Mouse (Mus musculus) kidney, adult 9 months (tissue): ENCODE measurements at regions not wholly inside any gene's neighbourhood (a gene's known extent, or its start where the extent isn't known, plus 50 kb on each side); places are given as distances from the start of the nearest gene placed in this dataset.

Source experiments
- DNase-seq: peaks from one replicate; pipeline ENCODE4 v3.0.0; 2022

GRCm38 (mm10) chr3:61849317-61849716 lies 483.6 kb upstream of the B430305J03Rik start:
- no peak for DNase-seq

DNA sequence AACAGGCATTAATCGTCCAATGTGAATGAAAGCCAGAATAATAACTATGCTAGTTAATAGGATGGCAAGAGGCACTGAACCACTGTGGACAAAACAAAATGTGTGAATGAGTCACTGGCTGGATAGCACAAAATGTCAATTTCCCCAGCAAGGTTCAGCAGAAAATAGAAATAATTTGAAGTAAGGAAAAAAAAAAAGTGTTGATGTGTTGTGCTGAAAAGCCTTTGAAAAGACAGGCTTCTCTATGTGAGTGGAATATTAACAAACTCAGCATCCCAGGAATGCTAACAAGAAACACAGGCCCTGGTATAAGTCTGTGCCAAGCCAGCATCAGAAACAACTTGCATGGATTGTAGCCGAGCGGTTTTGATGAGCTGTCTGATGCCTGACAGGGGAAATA lies 481.0 kb upstream of the B430305J03Rik start:
- no peak for DNase-seq

DNA sequence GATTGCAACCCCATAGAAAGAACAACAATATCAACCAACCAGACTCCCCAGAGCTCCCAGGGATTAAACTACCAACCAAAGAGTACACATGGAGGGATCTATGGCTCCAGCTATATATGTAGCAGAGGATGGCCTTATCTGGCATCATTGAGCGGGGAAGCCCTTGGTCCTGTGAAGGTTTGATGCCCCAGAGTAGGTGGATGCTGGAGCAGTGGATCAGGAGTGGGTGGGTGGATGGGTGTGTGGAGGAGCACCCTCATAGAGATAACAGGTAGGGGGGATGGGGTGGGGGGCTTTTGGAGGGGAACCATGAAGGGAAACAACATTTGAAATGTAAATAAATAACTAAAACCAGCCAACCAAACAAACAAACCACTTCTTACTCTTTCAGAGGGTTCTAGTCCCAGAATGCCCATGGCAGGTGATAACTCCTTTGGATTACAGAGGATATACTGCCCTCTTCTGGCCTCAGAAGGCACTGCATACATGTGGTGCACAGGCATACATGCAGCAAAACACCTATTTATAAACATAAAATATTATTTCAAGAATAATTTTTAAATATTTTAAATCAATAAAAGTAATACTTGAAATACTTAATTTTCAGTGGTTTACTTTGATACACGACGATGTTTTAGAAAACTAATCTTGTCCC lies 473.7 kb upstream of the B430305J03Rik start:
- DNase-seq = peak; percentile 34

DNA sequence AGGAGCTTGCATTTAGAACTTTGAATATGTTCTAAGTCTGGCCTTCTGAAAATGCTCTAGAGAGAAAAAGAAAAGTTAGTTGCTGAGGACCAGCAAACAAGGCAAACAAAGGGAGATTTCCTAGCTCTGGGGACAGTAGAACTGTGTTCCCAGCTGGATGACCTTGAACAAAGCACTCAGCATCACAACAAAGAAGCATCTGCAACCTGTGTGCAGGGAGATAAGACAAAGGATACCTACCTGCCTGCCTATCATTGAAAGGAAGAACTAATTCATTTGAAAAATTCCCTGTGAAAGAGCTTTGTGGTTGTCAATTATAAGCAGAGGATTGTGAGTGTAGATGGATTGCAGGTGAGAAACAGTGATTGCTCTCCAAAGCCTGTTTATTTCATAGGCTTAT lies 451.1 kb upstream of the B430305J03Rik start:
- DNase-seq = no peak

- DNase-seq = no peak
These were observed 430.3 kb upstream of the B430305J03Rik start for GRCm38 (mm10) chr3:61796021-61796420.

- no peak for DNase-seq
These were observed 424.9 kb upstream of the B430305J03Rik start for GRCm38 (mm10) chr3:61790674-61791073.
